Mouse (Mus musculus) lung, embryonic 16.5 days (tissue): ENCODE measurements around the gene Tmem255b. TPM values are rescaled to one million over a fixed set of nuclear protein-coding genes. Genes with fewer than 3 reads are reported as not detected.

Source experiments
- ATAC-seq: fragments of 200-750 bp; cut with Nextera tagmentation; 2 replicates; pipeline ENCODE4 v1.8.0; 2017; ENCODE audit warnings: low read depth, mild to moderate bottlenecking, moderate library complexity
- H3K27ac ChIP-seq: fragments of 300-500 bp; sonication (generic); 2 replicates; pipeline ENCODE4 v1.5.1; 2014; ENCODE audit warnings: mild to moderate bottlenecking, control low read depth, low read length
- H3K27me3 ChIP-seq: fragments of 300-500 bp; sonication (generic); 2 replicates; pipeline ENCODE4 v1.6.1; 2014; ENCODE audit warnings: low read depth, low read length, mixed read lengths; ENCODE audit not compliant: control insufficient read depth, insufficient read depth
- H3K36me3 ChIP-seq: fragments of 300-500 bp; sonication (generic); 2 replicates; pipeline ENCODE4 v1.6.1; 2014; ENCODE audit warnings: low read length; ENCODE audit not compliant: control insufficient read depth, insufficient read depth
- H3K4me1 ChIP-seq: fragments of 300-500 bp; sonication (generic); replicated peaks from 2 replicates; pipeline ENCODE4 v1.6.1; 2014; ENCODE audit warnings: low read length, mixed read lengths; ENCODE audit not compliant: control insufficient read depth, insufficient read depth
- H3K4me2 ChIP-seq: fragments of 300-500 bp; sonication (generic); 2 replicates; pipeline ENCODE4 v1.6.1; 2014; ENCODE audit warnings: low read depth, low read length, control low read depth
- H3K4me3 ChIP-seq: fragments of 300-500 bp; sonication (generic); 2 replicates; pipeline ENCODE4 v1.5.1; 2014; ENCODE audit warnings: mild to moderate bottlenecking, low read length, control low read depth
- H3K9ac ChIP-seq: fragments of 300-500 bp; sonication (generic); 2 replicates; pipeline ENCODE4 v1.6.1; 2014; ENCODE audit warnings: low read length, control low read depth
- H3K9me3 ChIP-seq: fragments of 300-500 bp; sonication (generic); 2 replicates; pipeline ENCODE4 v1.6.1; 2016; ENCODE audit warnings: low read length; ENCODE audit not compliant: control insufficient read depth
- WGBS: fragments of 180-500 bp; shearing (Covaris S2); extraction: QIAGEN DNeasy Blood & Tissue Kit; methylation state at CpG from one replicate; pipeline ENCODE4 v1.1.7; 2014; 5-methylcytosine and 5-hydroxymethylcytosine counted together
- polyA plus RNA-seq: library from polyadenylated mRNA; unstranded; fragments of >200 nt; fragmentation: Nextera tagmentation; extraction: Ambion mirVana; gene quantifications from 2 replicates; pipeline ENCODE4 v1.2.1, GENCODE M21; 2015

Gene Tmem255b
- polyA plus RNA-seq, 1 experiment from 2014 or later: 0.70 TPM

GRCm38 (mm10) chr8:13475892-13476291 lies 40.9 kb downstream of the Tmem255b start:
- no peaks in the 10 kb centered on the region for H3K36me3 ChIP-seq
- H3K4me3 ChIP-seq: no peak overlapping the region
- no peak overlapping the region for H3K4me2 ChIP-seq
- no peak overlapping the region for H3K9ac ChIP-seq
- peaks cover 6% of the 10 kb centered on the region; the same call in 1 of the 2 replicates for H3K4me1 ChIP-seq
- H3K27me3 ChIP-seq: no peaks in the 10 kb centered on the region
- no peaks in the 10 kb centered on the region for H3K9me3 ChIP-seq
- WGBS: 48% methylated on average over 9 of the region's 9 CpGs
- ATAC-seq: no peak
- H3K27ac ChIP-seq: no peak overlapping the region

- WGBS: 58% methylated on average over 7 of the region's 7 CpGs
- Histone ChIP-seq H3K27ac (peak overlapping the region; percentile 50), H3K27me3 (no peaks in the 10 kb centered on the region), H3K4me3 (no peak overlapping the region), H3K4me1 (no peaks in the 10 kb centered on the region; the same call in 1 of the 2 replicates), H3K36me3 (no peaks in the 10 kb centered on the region), H3K4me2 (no peak overlapping the region), H3K9ac (no peak overlapping the region), H3K9me3 (no peaks in the 10 kb centered on the region)
- peak; percentile 71 for ATAC-seq
Measured at GRCm38 (mm10) chr8:13481089-13481554, 46.1 kb downstream of the Tmem255b start.

GRCm38 (mm10) chr8:13481596-13481995 lies 46.6 kb downstream of the Tmem255b start:
- H3K36me3 ChIP-seq: no peaks in the 10 kb centered on the region
- peak overlapping the region; percentile 10 for H3K27ac ChIP-seq

GRCm38 (mm10) chr8:13482101-13482801 lies 47.3 kb downstream of the Tmem255b start:
- Histone ChIP-seq H3K36me3 (no peaks in the 10 kb centered on the region), H3K9ac (no peak overlapping the region), H3K4me2 (no peak overlapping the region), H3K9me3 (no peaks in the 10 kb centered on the region), H3K4me3 (no peak overlapping the region), H3K27ac (peak overlapping the region; percentile 10; the same call in 1 of the 2 replicates), H3K4me1 (no peaks in the 10 kb centered on the region; the same call in 1 of the 2 replicates), H3K27me3 (no peaks in the 10 kb centered on the region)
- ATAC-seq: no peak
- 71% methylated on average over 2 of the region's 2 CpGs for WGBS

More at GRCm38 (mm10) chr8:13481596-13481995, 46.6 kb downstream of the Tmem255b start:
- Histone ChIP-seq H3K4me3 (no peak overlapping the region), H3K4me1 (no peaks in the 10 kb centered on the region; the same call in 1 of the 2 replicates), H3K9me3 (no peaks in the 10 kb centered on the region), H3K27me3 (no peaks in the 10 kb centered on the region), H3K4me2 (no peak overlapping the region), H3K9ac (no peak overlapping the region)
- 79% methylated on average over 3 of the region's 3 CpGs for WGBS
- 0 out of 2 replicates have a peak, but pooled peaks have one; percentile 27 for ATAC-seq

GRCm38 (mm10) chr8:13483191-13483590 lies 48.2 kb downstream of the Tmem255b start:
- H3K4me1 ChIP-seq: no peaks in the 10 kb centered on the region; the same call in 1 of the 2 replicates
- no peaks in the 10 kb centered on the region for H3K27me3 ChIP-seq
- 81% methylated on average over 5 of the region's 5 CpGs for WGBS
- H3K9ac ChIP-seq: no peak overlapping the region
- H3K4me3 ChIP-seq: no peak overlapping the region
- no peaks in the 10 kb centered on the region for H3K36me3 ChIP-seq
- no peak for ATAC-seq
- H3K9me3 ChIP-seq: no peaks in the 10 kb centered on the region
- H3K27ac ChIP-seq: no peak overlapping the region
- H3K4me2 ChIP-seq: no peak overlapping the region

GRCm38 (mm10) chr8:13489351-13489750 lies 54.4 kb downstream of the Tmem255b start:
- 82% methylated on average over 3 of the region's 3 CpGs for WGBS
- Histone ChIP-seq H3K36me3 (no peaks in the 10 kb centered on the region), H3K4me2 (no peak overlapping the region), H3K27ac (no peak overlapping the region), H3K27me3 (peaks cover 4% of the 10 kb centered on the region; the same call in 1 of the 2 replicates), H3K4me3 (no peak overlapping the region), H3K9ac (no peak overlapping the region), H3K4me1 (peaks cover 32% of the 10 kb centered on the region), H3K9me3 (no peaks in the 10 kb centered on the region)
- no peak for ATAC-seq

GRCm38 (mm10) chr8:13489986-13490910 lies 55.3 kb downstream of the Tmem255b start:
- ATAC-seq: no peak
- H3K9me3 ChIP-seq: no peaks in the 10 kb centered on the region
- peaks cover 6% of the 10 kb centered on the region; the same call in 1 of the 2 replicates for H3K27me3 ChIP-seq
- H3K4me1 ChIP-seq: peaks cover 32% of the 10 kb centered on the region
- H3K9ac ChIP-seq: no peak overlapping the region
- no peak overlapping the region for H3K4me2 ChIP-seq
- 40% methylated on average over 13 of the region's 13 CpGs for WGBS
- H3K4me3 ChIP-seq: no peak overlapping the region
- H3K27ac ChIP-seq: peak overlapping the region; percentile 15
- H3K36me3 ChIP-seq: no peaks in the 10 kb centered on the region

- Histone ChIP-seq H3K9me3 (no peaks in the 10 kb centered on the region), H3K4me1 (peaks cover 32% of the 10 kb centered on the region), H3K4me3 (no peak overlapping the region), H3K9ac (no peak overlapping the region), H3K4me2 (no peak overlapping the region), H3K27me3 (peaks cover 6% of the 10 kb centered on the region; the same call in 1 of the 2 replicates), H3K27ac (no peak overlapping the region), H3K36me3 (no peaks in the 10 kb centered on the region)
- WGBS: 81% methylated on average over 14 of the region's 14 CpGs
- ATAC-seq: no peak
Measured at GRCm38 (mm10) chr8:13491491-13492010, 56.6 kb downstream of the Tmem255b start.
